Mouse (Mus musculus) adrenal gland, postnatal 36 days (tissue): ENCODE data around the gene Pcx. TPM values are rescaled to one million over a fixed set of nuclear protein-coding genes. Genes with fewer than 3 reads are reported as not detected.
"Not testable (repeated sequence)": the region's sequence is repeated elsewhere in the genome, so short reads cannot be mapped to it uniquely, and the experiment has no call there.

Experiments
- DNase-seq, 2 experiments: peaks; one replicate each; pipeline ENCODE4 v3.0.0; 2021; ENCODE audit warnings: mixed read lengths in 1 of 2
- total RNA-seq, 2 experiments: library from RNA; stranded (reverse); gene quantifications; 2 replicates each; pipeline ENCODE4 v1.2.3; 2021

The Pcx gene
- total RNA-seq, 2 experiments from 2014 or later = 683 to 762 TPM

- not testable (repeated sequence) for DNase-seq
These were observed 76.5 kb downstream of the Pcx start for GRCm38 (mm10) chr19:4586783-4587182.

- DNase-seq = no peak
These were observed 77.2 kb downstream of the Pcx start for GRCm38 (mm10) chr19:4587426-4587825.

GRCm38 (mm10) chr19:4588430-4588829 is 78.2 kb downstream of the Pcx start:
- DNase-seq = no peak

- DNase-seq = no peak
These were observed 78.8 kb downstream of the Pcx start for GRCm38 (mm10) chr19:4589081-4589480.

GRCm38 (mm10) chr19:4590025-4590424 is 79.8 kb downstream of the Pcx start:
- DNase-seq = no peak

GRCm38 (mm10) chr19:4593792-4594522 is 83.7 kb downstream of the Pcx start:
- peak in 1 of 2 experiments; percentile 60 for DNase-seq

GRCm38 (mm10) chr19:4596071-4596470 is 85.8 kb downstream of the Pcx start:
- DNase-seq = no peak

GRCm38 (mm10) chr19:4602459-4602858 is 92.2 kb downstream of the Pcx start:
- DNase-seq = no peak

GRCm38 (mm10) chr19:4603801-4604723 is 93.8 kb downstream of the Pcx start:
- DNase-seq = no peak

GRCm38 (mm10) chr19:4605654-4606053 is 95.4 kb downstream of the Pcx start:
- DNase-seq = no peak

- no peak for DNase-seq
These were observed 97.1 kb downstream of the Pcx start for GRCm38 (mm10) chr19:4607406-4607805.

- no peak for DNase-seq
These were observed 98.2 kb downstream of the Pcx start for GRCm38 (mm10) chr19:4608511-4608910.

- no peak for DNase-seq
These were observed 99.8 kb downstream of the Pcx start for GRCm38 (mm10) chr19:4610109-4610508.

- DNase-seq = no peak
These were observed 102.1 kb downstream of the Pcx start for GRCm38 (mm10) chr19:4612181-4612961.

GRCm38 (mm10) chr19:4613464-4614304 is 103.4 kb downstream of the Pcx start:
- no peak for DNase-seq

GRCm38 (mm10) chr19:4614305-4615150 is 104.3 kb downstream of the Pcx start:
- peak; percentile 31 to 53 for DNase-seq

GRCm38 (mm10) chr19:4615151-4616093 is 105.2 kb downstream of the Pcx start, which contains the start of gene Lrfn4:
Gene Lrfn4 (minus strand): TSS chr19:4615667.
- peak; percentile 86 to 92 for DNase-seq

GRCm38 (mm10) chr19:4616546-4616945 is 106.3 kb downstream of the Pcx start:
- DNase-seq = no peak

GRCm38 (mm10) chr19:4618183-4618582 is 107.9 kb downstream of the Pcx start:
- DNase-seq = no peak
